ENCODE assay signal across 30 mouse cellular contexts in genomic region chr1:57784300-57784699, GRCm38 (mm10). TPM values are rescaled to one million over a fixed set of nuclear protein-coding genes. Genes with fewer than 3 reads are reported as not detected.
DNase-seq lines count a peak whose midpoint lies in the region; ATAC-seq and TF ChIP-seq lines count a peak whose summit lies in the region.
"Had no signal": no experiment of that assay in that cellular context is flagged by ENCODE, and none has a peak within 500 bp of the region (broad histone marks: within the 10 kb centered on the region; RNA-seq: fewer than 3 reads in every experiment).

No protein-coding gene starts in this region.

- H3K9me3 ChIP-seq in heart, postnatal 0 days (replicated peaks; ENCODE audit: control insufficient read depth, low read length), result no peaks in the 10 kb centered on the region
- H3K9me3 ChIP-seq: embryonic facial prominence, embryonic 13.5 days; embryonic facial prominence, embryonic 15.5 days; forebrain, embryonic 10.5 days; forebrain, embryonic 12.5 days; G1E had no signal

- peak; percentile 60 for ATAC-seq in frontal cortex, adult (ENCODE audit: low TSS enrichment)
- peak; percentile 36; the same call in 1 of the 2 replicates for ATAC-seq in heart, postnatal 0 days (ENCODE audit: insufficient read depth, low read depth)
- ATAC-seq: activated CD4-positive, CD25-positive, alpha-beta regulatory T cell, adult 4 months; CD4-positive, CD25-positive, alpha-beta regulatory T cell, adult 4 months; forebrain, embryonic 14.5 days; forebrain, embryonic 16.5 days; Patski had no signal

- H3K9ac ChIP-seq in heart, postnatal 0 days (replicated peaks; ENCODE audit: low read depth, low read length), result no peak overlapping the region
- H3K9ac ChIP-seq: embryonic facial prominence, embryonic 13.5 days; embryonic facial prominence, embryonic 15.5 days; forebrain, embryonic 12.5 days had no signal

- H3K27me3 ChIP-seq in heart, postnatal 0 days (ENCODE audit: control insufficient read depth, insufficient read depth, low read length), result no peaks in the 10 kb centered on the region
- H3K27me3 ChIP-seq: CH12.LX; embryonic facial prominence, embryonic 13.5 days; embryonic facial prominence, embryonic 15.5 days; Patski had no signal

- no peak overlapping the region for H3K4me3 ChIP-seq in heart, postnatal 0 days (ENCODE audit: low read depth, low read length)
- H3K4me3 ChIP-seq in left cerebral cortex, adult 2 months, result no peak overlapping the region
- H3K4me3 ChIP-seq: embryonic facial prominence, embryonic 13.5 days; embryonic facial prominence, embryonic 15.5 days; erythroblast, embryonic 14.5 days; forebrain, embryonic 10.5 days; forebrain, embryonic 12.5 days had no signal

- no peak for DNase-seq in frontal cortex, postnatal 36 days (ENCODE audit: low spot score in 2 of 2)
- DNase-seq in heart, postnatal 0 days (ENCODE audit: low spot score), result no peak
- DNase-seq in heart, postnatal 10 days, result no peak
- DNase-seq in brain, adult 2 months (ENCODE audit: low read depth, low spot score), result peak; percentile 52
- DNase-seq in left cerebral cortex, adult 2 months (ENCODE audit: extremely low spot score in 1 of 2, low spot score in 2 of 2), result no peak
- DNase-seq: adrenal gland, adult 8-10 months; adrenal gland, postnatal 14 days; adrenal gland, postnatal 36 days; B cell, adult 2 months; cerebellum, adult 11 months; cerebellum, adult 18-20 months; cerebellum, adult 8-10 months; cerebellum, adult 9-11 months; cerebellum, postnatal 14 days; cerebellum, postnatal 36 days; embryo, embryonic 11 days had no signal

- peaks cover 29% of the 10 kb centered on the region for H3K4me1 ChIP-seq in heart, postnatal 0 days (ENCODE audit: control insufficient read depth, insufficient read depth)
- H3K4me1 ChIP-seq: embryonic facial prominence, embryonic 13.5 days had no signal

- TF ChIP-seq CTCF in heart, postnatal 0 days (IDR thresholded peaks at IDR 0.05; ENCODE audit: low read depth), result no peak
- TF ChIP-seq CTCF in left cerebral cortex, adult 2 months (IDR thresholded peaks at IDR 0.05), result no peak

- no peak for TF ChIP-seq EP300 in heart, postnatal 0 days (IDR thresholded peaks at IDR 0.05; ENCODE audit: low read depth)

- H3K36me3 ChIP-seq in heart, postnatal 0 days (replicated peaks; ENCODE audit: control insufficient read depth, insufficient read depth, low read length), result no peaks in the 10 kb centered on the region; the same call in none of the 2 replicates
- H3K36me3 ChIP-seq: embryonic facial prominence, embryonic 15.5 days; forebrain, embryonic 10.5 days; forebrain, embryonic 12.5 days; G1E had no signal

- intact Hi-C loops in heart, postnatal 10 days (cut with DNase I), result no loop called here
- intact Hi-C loops in left cerebral cortex, adult 2 months (cut with DNase I), result no loop called here

- no peak overlapping the region for H3K27ac ChIP-seq in heart, postnatal 0 days (ENCODE audit: low read depth)
- no peak overlapping the region for H3K27ac ChIP-seq in left cerebral cortex, adult 2 months
- H3K27ac ChIP-seq: embryonic facial prominence, embryonic 13.5 days; embryonic facial prominence, embryonic 15.5 days; forebrain, embryonic 10.5 days; forebrain, embryonic 12.5 days had no signal

- 35% methylated on average over 4 of the region's 4 CpGs for WGBS in heart, postnatal 0 days

- H3K4me2 ChIP-seq in heart, postnatal 0 days (ENCODE audit: low read depth, low read length), result no peak overlapping the region
- H3K4me2 ChIP-seq: embryonic facial prominence, embryonic 13.5 days; embryonic facial prominence, embryonic 15.5 days; forebrain, embryonic 12.5 days had no signal

RNA-seq across cellular contexts. Expression of gene Spats2l, which starts 10.3 kb away (rescaled TPM):
- 12.5 and 14.1 TPM in 2 replicates for total RNA-seq in heart, postnatal 0 days (2014; rRNA removed; ENCODE audit: low replicate concordance)
- polyA plus RNA-seq in heart, postnatal 0 days (2015; fragmentation: Nextera tagmentation; extraction: Ambion mirVana), result 48.7 and 50.6 TPM in 2 replicates
- total RNA-seq in heart, postnatal 10 days (2021), result 10 to 100 TPM; 21.3 to 25.2 TPM
- total RNA-seq in left cerebral cortex, adult 2 months (2021), result 10 to 100 TPM; 42.6 to 43.1 TPM
- total RNA-seq: common myeloid progenitor, adult 5-6 weeks had no signal
- polyA plus RNA-seq: erythroblast, embryonic 14.5 days; G1E had no signal
